Mouse (Mus musculus): ENCODE results near the gene Defb45. TPM values are rescaled to one million over a fixed set of nuclear protein-coding genes. Genes with fewer than 3 reads are reported as not detected.

Gene Defb45
- polyA plus RNA-seq (2011; ENCODE audit: insufficient read length, low read depth, missing spikeins) = not detected in 2 replicates

DNA sequence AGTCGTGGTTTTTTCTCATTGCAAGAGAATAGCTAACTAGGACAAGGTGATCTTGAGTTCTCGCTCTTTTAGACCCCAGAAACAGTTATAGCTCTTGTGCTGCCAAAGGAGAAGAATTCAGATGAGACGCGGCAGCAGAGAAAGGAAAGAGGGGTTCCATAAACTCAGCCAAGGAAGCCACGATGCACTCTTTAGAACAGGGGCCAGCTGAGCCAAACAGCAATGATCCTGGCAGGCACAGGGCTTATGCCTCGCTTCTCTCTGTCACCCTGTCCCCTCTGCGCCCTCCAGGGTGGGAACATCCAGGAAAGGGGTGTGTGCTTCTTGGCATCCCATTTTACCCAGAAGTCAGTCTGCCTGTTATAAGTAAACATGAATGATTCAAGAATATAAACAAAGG, at the start of gene Defb45:
TSS of gene Defb45 (minus strand) at position 101 of the 400 bp plus-strand sequence.
- H3K27ac ChIP-seq (ENCODE audit: insufficient read depth, low read length) = no peak within 1 kb of the TSS
- no peaks in the 10 kb centered on the region for H3K4me1 ChIP-seq (ENCODE audit: control insufficient read depth, insufficient read depth, low read length)
- TF ChIP-seq CTCF (IDR thresholded peaks at IDR 0.05; ENCODE audit: borderline replicate concordance, insufficient read depth, low read length) (no peak), POLR2A (IDR thresholded peaks at IDR 0.05; ENCODE audit: low read depth, low read length) (no peak)
- no peak within 1 kb of the TSS for H3K4me3 ChIP-seq (ENCODE audit: insufficient read depth, low read length)

DNA sequence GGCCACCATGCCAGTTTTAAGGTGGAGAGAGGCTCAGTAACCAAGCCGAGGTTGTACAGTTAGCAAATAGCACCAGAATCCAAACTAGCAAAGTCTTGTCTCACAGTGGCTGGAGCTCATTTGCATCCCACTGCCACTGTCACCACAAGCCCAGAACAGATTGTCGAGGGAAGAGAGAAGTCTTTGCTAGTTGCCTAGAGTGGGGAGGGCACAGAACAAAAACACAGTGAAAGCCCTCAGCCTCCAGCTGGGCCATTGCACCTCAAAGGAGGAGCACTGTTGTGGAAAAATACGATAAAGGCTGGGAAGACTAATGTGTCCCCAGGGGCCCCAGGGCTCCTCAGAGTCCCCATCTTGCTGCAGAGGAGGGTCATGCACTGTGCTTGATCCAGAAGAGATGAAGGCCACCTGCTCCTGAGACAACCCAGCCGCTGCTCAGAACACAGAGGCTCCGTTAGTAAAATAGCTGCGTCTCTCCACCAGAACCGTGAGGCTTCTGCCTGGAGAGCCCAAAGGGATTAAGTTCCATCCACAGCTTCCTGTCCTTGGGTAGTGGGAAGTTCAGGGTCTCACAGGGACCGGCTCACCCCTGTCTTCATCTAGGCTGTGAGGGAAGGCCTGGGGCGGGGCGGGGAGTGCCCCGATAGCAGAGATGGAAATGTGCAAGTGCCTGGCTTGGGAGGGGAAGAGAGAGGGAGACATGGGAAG, 40.4 kb upstream of the Defb45 start:
- Histone ChIP-seq H3K4me3 (ENCODE audit: insufficient read depth, low read length) (no peak overlapping the region), H3K4me1 (ENCODE audit: control insufficient read depth, insufficient read depth, low read length) (no peaks in the 10 kb centered on the region), H3K27ac (ENCODE audit: insufficient read depth, low read length) (no peak overlapping the region)
- TF ChIP-seq POLR2A (IDR thresholded peaks at IDR 0.05; ENCODE audit: low read depth, low read length) (no peak), CTCF (IDR thresholded peaks at IDR 0.05; ENCODE audit: borderline replicate concordance, insufficient read depth, low read length) (no peak)

DNA sequence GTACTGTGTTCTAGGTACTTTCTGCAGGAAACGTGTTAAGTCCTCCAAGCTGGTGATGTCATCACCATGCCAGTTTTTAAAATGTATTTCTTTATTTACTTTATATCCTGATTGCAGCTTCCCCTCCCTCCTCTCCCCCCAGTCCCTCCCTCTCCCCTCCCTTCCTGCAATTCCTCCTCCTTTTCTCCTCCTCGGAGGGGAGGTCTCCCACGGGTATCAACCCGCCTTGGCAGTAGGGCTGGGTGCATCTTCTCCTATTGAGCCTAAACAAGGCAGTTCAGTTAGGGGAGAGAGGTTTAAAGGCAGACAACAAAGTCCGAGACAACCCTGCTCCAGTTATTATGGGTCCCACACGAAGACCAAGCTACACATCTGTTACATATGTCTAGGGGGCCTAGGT, 39.7 kb upstream of the Defb45 start:
- no peak overlapping the region for H3K27ac ChIP-seq (ENCODE audit: insufficient read depth, low read length)
- TF ChIP-seq CTCF (IDR thresholded peaks at IDR 0.05; ENCODE audit: borderline replicate concordance, insufficient read depth, low read length) (no peak), POLR2A (IDR thresholded peaks at IDR 0.05; ENCODE audit: low read depth, low read length) (no peak)
- H3K4me1 ChIP-seq (ENCODE audit: control insufficient read depth, insufficient read depth, low read length) = no peaks in the 10 kb centered on the region
- H3K4me3 ChIP-seq (ENCODE audit: insufficient read depth, low read length) = no peak overlapping the region

DNA sequence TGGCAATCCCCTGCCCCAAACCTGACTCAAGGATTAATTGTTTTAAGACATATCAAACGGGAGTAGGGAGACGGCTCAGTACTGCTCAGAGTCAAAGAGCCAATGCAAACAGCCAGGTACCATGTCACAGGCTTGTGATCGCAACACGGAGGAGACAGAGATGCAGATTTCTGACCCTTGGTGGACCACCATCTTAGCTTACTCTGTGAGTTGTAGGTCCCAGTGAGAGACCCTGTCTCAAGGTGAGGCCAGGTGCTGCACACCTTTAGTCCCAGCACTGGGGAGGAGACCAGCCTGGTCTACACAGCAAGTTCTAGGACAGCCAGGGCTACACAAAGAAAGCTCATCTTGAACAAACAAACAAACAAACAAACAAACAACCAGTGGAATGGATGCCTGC, 38.2 kb upstream of the Defb45 start:
- H3K4me3 ChIP-seq (ENCODE audit: insufficient read depth, low read length) = no peak overlapping the region
- peak overlapping the region; percentile 27; the same call in 1 of the 2 replicates for H3K27ac ChIP-seq (ENCODE audit: insufficient read depth, low read length)
- H3K4me1 ChIP-seq (ENCODE audit: control insufficient read depth, insufficient read depth, low read length) = no peaks in the 10 kb centered on the region
- TF ChIP-seq CTCF (IDR thresholded peaks at IDR 0.05; ENCODE audit: borderline replicate concordance, insufficient read depth, low read length) (no peak), POLR2A (IDR thresholded peaks at IDR 0.05; ENCODE audit: low read depth, low read length) (no peak)

DNA sequence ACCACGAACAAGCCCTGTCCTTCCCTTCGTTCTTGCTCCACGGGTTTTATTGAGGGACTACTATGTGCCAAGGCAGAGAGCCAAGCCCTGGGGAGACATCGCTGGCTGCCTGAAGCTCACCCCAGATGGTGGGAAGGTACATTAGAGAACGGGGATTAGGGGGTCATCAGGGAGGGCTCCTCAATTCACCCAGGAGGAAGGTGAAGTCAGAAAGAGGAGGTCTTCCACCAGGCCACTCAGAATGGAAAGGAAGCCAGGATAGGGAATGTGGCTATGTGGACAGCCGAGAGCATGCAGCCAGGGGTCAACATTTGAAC, 37.8 kb upstream of the Defb45 start:
- TF ChIP-seq CTCF (IDR thresholded peaks at IDR 0.05; ENCODE audit: borderline replicate concordance, insufficient read depth, low read length) = no peak
- TF ChIP-seq POLR2A (IDR thresholded peaks at IDR 0.05; ENCODE audit: low read depth, low read length) = no peak
- no peaks in the 10 kb centered on the region for H3K4me1 ChIP-seq (ENCODE audit: control insufficient read depth, insufficient read depth, low read length)
- H3K27ac ChIP-seq (ENCODE audit: insufficient read depth, low read length) = peak overlapping the region; percentile 27
- H3K4me3 ChIP-seq (ENCODE audit: insufficient read depth, low read length) = no peak overlapping the region

DNA sequence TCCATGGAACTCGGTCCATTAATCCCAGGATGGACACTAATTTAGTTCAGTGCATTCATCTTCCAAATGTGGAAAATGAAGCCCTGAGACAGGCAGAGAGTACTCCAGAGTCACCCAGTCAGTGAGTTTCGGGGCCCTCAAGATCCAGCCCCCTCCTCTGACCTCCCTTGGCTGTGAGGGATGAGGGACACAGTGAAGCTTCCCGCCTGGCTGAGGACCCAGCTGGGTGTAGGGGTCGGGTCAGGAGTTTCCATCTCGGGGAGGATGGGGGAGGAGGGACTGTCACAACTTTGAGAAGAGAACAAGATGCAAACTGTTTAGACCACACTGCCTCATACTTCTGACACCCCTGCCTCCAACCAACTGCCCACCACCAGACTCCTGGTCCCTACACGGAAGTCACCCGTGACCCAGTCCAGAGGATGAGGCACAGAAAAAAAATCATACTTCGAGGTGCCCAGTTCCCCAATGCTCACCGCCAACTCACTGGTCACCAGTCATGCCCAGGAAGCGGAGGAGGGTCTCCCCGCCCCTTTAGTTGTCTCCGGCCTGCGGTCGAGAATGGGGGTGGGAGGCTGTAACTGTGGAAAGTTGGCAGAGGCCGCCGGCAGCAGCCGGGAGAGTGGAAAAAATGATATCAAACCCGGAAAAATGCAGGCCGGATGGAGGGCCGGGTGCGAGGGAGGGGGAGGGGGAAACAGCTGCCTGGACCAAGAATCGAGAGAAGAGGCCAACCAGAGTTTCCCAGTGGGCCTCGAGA, 37.2 kb upstream of the Defb45 start:
- H3K4me1 ChIP-seq (ENCODE audit: control insufficient read depth, insufficient read depth, low read length) = no peaks in the 10 kb centered on the region
- H3K27ac ChIP-seq (ENCODE audit: insufficient read depth, low read length) = peak overlapping the region; percentile 54
- H3K4me3 ChIP-seq (ENCODE audit: insufficient read depth, low read length) = no peak overlapping the region
- TF ChIP-seq CTCF (IDR thresholded peaks at IDR 0.05; ENCODE audit: borderline replicate concordance, insufficient read depth, low read length) (no peak), POLR2A (IDR thresholded peaks at IDR 0.05; ENCODE audit: low read depth, low read length) (no peak)

DNA sequence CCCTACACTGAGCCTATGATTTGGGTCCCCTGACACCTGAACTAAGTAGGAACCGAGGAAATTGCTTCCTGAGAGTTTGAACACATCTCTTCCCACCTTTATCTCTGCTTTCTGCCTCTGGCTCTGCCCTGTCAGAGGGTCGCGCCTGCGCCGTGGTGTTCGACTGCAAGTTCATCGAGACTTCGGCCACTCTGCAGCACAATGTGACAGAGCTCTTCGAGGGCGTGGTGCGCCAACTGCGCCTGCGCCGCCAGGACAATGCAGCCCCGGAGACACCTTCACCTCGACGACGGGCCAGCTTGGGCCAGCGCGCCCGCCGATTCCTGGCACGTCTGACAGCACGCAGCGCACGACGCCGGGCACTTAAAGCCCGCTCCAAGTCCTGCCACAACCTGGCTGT, 35.1 kb upstream of the Defb45 start:
- no peak overlapping the region for H3K27ac ChIP-seq (ENCODE audit: insufficient read depth, low read length)
- H3K4me3 ChIP-seq (ENCODE audit: insufficient read depth, low read length) = no peak overlapping the region
- no peak for TF ChIP-seq POLR2A (IDR thresholded peaks at IDR 0.05; ENCODE audit: low read depth, low read length)
- TF ChIP-seq CTCF (IDR thresholded peaks at IDR 0.05; ENCODE audit: borderline replicate concordance, insufficient read depth, low read length) = no peak
- no peaks in the 10 kb centered on the region for H3K4me1 ChIP-seq (ENCODE audit: control insufficient read depth, insufficient read depth, low read length)

DNA sequence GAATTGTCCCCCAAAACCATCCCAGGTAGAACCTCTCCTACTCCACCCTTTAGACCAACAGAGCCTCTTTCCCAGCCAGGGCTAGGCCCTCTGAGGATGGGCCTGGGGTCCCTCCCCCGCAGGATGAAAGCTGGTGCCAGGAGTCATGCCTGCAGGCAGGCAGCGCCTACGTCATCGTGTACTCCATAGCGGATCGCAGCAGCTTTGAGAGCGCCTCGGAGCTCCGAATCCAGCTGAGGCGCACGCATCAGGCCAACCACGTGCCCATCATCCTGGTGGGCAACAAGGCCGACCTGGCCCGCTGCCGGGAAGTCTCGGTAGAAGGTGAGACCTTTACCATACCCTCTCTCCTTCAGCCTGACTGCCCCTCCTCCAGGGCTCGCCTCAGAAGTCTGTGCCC, 34.1 kb upstream of the Defb45 start:
- TF ChIP-seq POLR2A (IDR thresholded peaks at IDR 0.05; ENCODE audit: low read depth, low read length) = no peak
- no peak for TF ChIP-seq CTCF (IDR thresholded peaks at IDR 0.05; ENCODE audit: borderline replicate concordance, insufficient read depth, low read length)
- Histone ChIP-seq H3K4me3 (ENCODE audit: insufficient read depth, low read length) (no peak overlapping the region), H3K4me1 (ENCODE audit: control insufficient read depth, insufficient read depth, low read length) (no peaks in the 10 kb centered on the region), H3K27ac (ENCODE audit: insufficient read depth, low read length) (no peak overlapping the region)

DNA sequence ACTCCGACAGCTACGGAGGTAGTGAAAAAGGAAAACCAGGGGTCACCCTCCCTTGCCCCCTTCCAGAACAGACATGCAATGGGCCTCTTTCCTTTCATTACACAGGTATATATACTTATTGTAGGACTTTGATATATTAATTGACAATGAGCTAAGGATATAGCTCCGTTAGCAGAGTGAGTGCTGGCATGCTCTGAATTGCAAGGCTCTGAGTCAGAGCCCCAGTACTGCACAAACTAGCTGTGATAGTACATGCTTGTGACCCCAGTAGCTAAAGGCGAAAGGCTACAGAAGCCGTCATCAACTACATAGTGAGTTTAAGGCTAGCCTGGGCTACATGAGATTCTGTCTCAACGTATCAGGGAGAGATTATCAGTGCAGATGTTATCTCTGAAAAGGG, 30.7 kb upstream of the Defb45 start:
- H3K4me1 ChIP-seq (ENCODE audit: control insufficient read depth, insufficient read depth, low read length) = no peaks in the 10 kb centered on the region
- TF ChIP-seq POLR2A (IDR thresholded peaks at IDR 0.05; ENCODE audit: low read depth, low read length) = no peak
- TF ChIP-seq CTCF (IDR thresholded peaks at IDR 0.05; ENCODE audit: borderline replicate concordance, insufficient read depth, low read length) = no peak
- no peak overlapping the region for H3K4me3 ChIP-seq (ENCODE audit: insufficient read depth, low read length)
- no peak overlapping the region for H3K27ac ChIP-seq (ENCODE audit: insufficient read depth, low read length)

DNA sequence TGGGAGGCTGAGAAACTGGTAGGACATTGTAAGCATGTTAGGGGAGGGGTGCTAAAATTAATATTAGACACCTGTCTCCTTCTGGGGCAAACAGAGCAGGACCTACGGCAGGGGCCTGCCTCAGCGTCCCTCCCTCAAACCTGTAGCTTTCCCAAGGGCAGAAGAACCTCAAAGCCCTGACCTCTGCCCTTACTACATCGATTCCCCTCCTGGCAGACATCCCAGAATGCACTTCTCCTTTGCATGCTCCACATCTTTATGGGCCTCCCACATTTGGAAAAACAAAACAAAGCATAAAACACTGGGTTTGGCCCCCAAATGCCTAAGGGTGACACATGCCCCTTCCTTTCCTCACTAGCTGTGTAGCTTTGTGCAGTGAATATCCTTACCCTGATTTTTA, 30.0 kb upstream of the Defb45 start:
- TF ChIP-seq POLR2A (IDR thresholded peaks at IDR 0.05; ENCODE audit: low read depth, low read length) (no peak), CTCF (IDR thresholded peaks at IDR 0.05; ENCODE audit: borderline replicate concordance, insufficient read depth, low read length) (no peak)
- Histone ChIP-seq H3K4me1 (ENCODE audit: control insufficient read depth, insufficient read depth, low read length) (no peaks in the 10 kb centered on the region), H3K4me3 (ENCODE audit: insufficient read depth, low read length) (no peak overlapping the region), H3K27ac (ENCODE audit: insufficient read depth, low read length) (no peak overlapping the region)
